Mouse (Mus musculus) limb, embryonic 13.5 days (tissue): ENCODE measurements around the gene Slain2. TPM values are rescaled to one million over a fixed set of nuclear protein-coding genes. Genes with fewer than 3 reads are reported as not detected.
A peak's percentile ranks its signal among the peaks of the same experiment; 100 is the strongest.
"Not testable (repeated sequence)": the region's sequence is repeated elsewhere in the genome, so short reads cannot be mapped to it uniquely, and the experiment has no call there.

Experiments used
- ATAC-seq: fragments of 200-750 bp; cut with Nextera tagmentation; 2 replicates; pipeline ENCODE4 v1.8.0; 2017; ENCODE audit warnings: low read depth, moderate number of reproducible peaks, moderate TSS enrichment; ENCODE audit not compliant: low FRiP score
- H3K27ac ChIP-seq: fragments of 300-500 bp; sonication (generic); 2 replicates; pipeline ENCODE4 v1.5.1; 2015; ENCODE audit warnings: inconsistent platforms, mild to moderate bottlenecking, moderate library complexity
- H3K27me3 ChIP-seq: fragments of 300-500 bp; sonication (generic); 2 replicates; pipeline ENCODE4 v1.6.1; 2015; ENCODE audit warnings: mild to moderate bottlenecking, inconsistent platforms
- H3K36me3 ChIP-seq: fragments of 300-500 bp; sonication (generic); 2 replicates; pipeline ENCODE4 v1.6.1; 2015; ENCODE audit warnings: inconsistent platforms, mild to moderate bottlenecking, moderate library complexity
- H3K4me1 ChIP-seq: fragments of 300-500 bp; sonication (generic); 2 replicates; pipeline ENCODE4 v1.6.1; 2015; ENCODE audit warnings: inconsistent platforms
- H3K4me2 ChIP-seq: fragments of 300-500 bp; sonication (generic); replicated peaks from 2 replicates; pipeline ENCODE4 v1.6.1; 2015; ENCODE audit warnings: inconsistent platforms, mild to moderate bottlenecking, moderate library complexity
- H3K4me3 ChIP-seq: fragments of 300-500 bp; sonication (generic); 2 replicates; pipeline ENCODE4 v1.5.1; 2015; ENCODE audit warnings: moderate library complexity, mild to moderate bottlenecking, inconsistent platforms
- H3K9ac ChIP-seq: fragments of 300-500 bp; sonication (generic); 2 replicates; pipeline ENCODE4 v1.6.1; 2015; ENCODE audit warnings: mild to moderate bottlenecking, inconsistent platforms
- H3K9me3 ChIP-seq: fragments of 300-500 bp; sonication (generic); 2 replicates; pipeline ENCODE4 v1.6.1; 2016; ENCODE audit warnings: inconsistent platforms
- whole genome bisulfite sequencing: fragments of 180-500 bp; shearing (Covaris S2); methylation state at CpG from one replicate; pipeline ENCODE4 v1.1.7; 2015; 5-methylcytosine and 5-hydroxymethylcytosine counted together
- polyA plus RNA-seq: library from polyadenylated mRNA; unstranded; fragments of >200 nt; fragmentation: Nextera tagmentation; extraction: Ambion mirVana; gene quantifications from 2 replicates; pipeline ENCODE4 v1.2.1, GENCODE M21; 2015

Gene Slain2
- polyA plus RNA-seq, 1 experiment from 2014 or later: 16.0 TPM

- no peak within 1 kb of the TSS for H3K27ac ChIP-seq
- peak within 1 kb of the TSS; percentile 80 for H3K4me2 ChIP-seq
- H3K4me1 ChIP-seq: peaks cover 7% of the 10 kb centered on the region; the same call in 1 of the 2 replicates
- peaks cover 55% of the 10 kb centered on the region for H3K27me3 ChIP-seq
- H3K36me3 ChIP-seq: no peaks in the 10 kb centered on the region
- peak within 1 kb of the TSS; percentile 45 for H3K4me3 ChIP-seq
- 8% methylated on average over 65 of the region's 65 CpGs for WGBS
- peak; percentile 40; the same call in 1 of the 2 replicates for ATAC-seq
- H3K9me3 ChIP-seq: no peaks in the 10 kb centered on the region
- peak within 1 kb of the TSS; percentile 63 for H3K9ac ChIP-seq
These were observed 92.9 kb downstream of the Slain2 start, which contains the start of gene Slc10a4 for GRCm38 (mm10) chr5:73006784-73007581. Gene Slc10a4, plus strand, starts transcription at chr5:73006883.

GRCm38 (mm10) chr5:73007582-73007959 is 93.5 kb downstream of the Slain2 start:
- no peak overlapping the region for H3K27ac ChIP-seq
- H3K36me3 ChIP-seq: no peaks in the 10 kb centered on the region
- ATAC-seq: no peak
- H3K4me3 ChIP-seq: peak overlapping the region; percentile 45
- peak overlapping the region; percentile 80 for H3K4me2 ChIP-seq
- WGBS: 32% methylated on average over 5 of the region's 5 CpGs
- H3K9me3 ChIP-seq: no peaks in the 10 kb centered on the region
- H3K27me3 ChIP-seq: peaks cover 59% of the 10 kb centered on the region
- H3K9ac ChIP-seq: no peak overlapping the region
- H3K4me1 ChIP-seq: peaks cover 7% of the 10 kb centered on the region; the same call in 1 of the 2 replicates

GRCm38 (mm10) chr5:73008230-73008629 is 94.1 kb downstream of the Slain2 start:
- peaks cover 65% of the 10 kb centered on the region for H3K27me3 ChIP-seq
- H3K4me1 ChIP-seq, H3K36me3 ChIP-seq, H3K27ac ChIP-seq, ATAC-seq, H3K4me2 ChIP-seq, H3K4me3 ChIP-seq, H3K9ac ChIP-seq, H3K9me3 ChIP-seq: not testable (repeated sequence)
- WGBS: 33% methylated on average over 8 of the region's 8 CpGs

GRCm38 (mm10) chr5:73011806-73012205 is 97.7 kb downstream of the Slain2 start:
- H3K9ac ChIP-seq, H3K4me3 ChIP-seq, H3K27ac ChIP-seq, ATAC-seq, H3K4me2 ChIP-seq, H3K36me3 ChIP-seq, H3K9me3 ChIP-seq: not testable (repeated sequence)
- Histone ChIP-seq H3K27me3 (peaks cover 57% of the 10 kb centered on the region), H3K4me1 (peaks cover 15% of the 10 kb centered on the region)
- 84% methylated on average over 16 of the region's 16 CpGs for WGBS

- H3K4me1 ChIP-seq, H3K9me3 ChIP-seq, H3K9ac ChIP-seq, H3K27ac ChIP-seq, H3K36me3 ChIP-seq: not testable (repeated sequence)
- H3K27me3 ChIP-seq: peaks cover 45% of the 10 kb centered on the region
- ATAC-seq: peak; percentile 43; the same call in 1 of the 2 replicates
- H3K4me3 ChIP-seq: peak overlapping the region; percentile 43
- H3K4me2 ChIP-seq: peak overlapping the region; percentile 71
- WGBS: 19% methylated on average over 24 of the region's 27 CpGs
These were observed 98.9 kb downstream of the Slain2 start for GRCm38 (mm10) chr5:73012884-73013610.

- not testable (repeated sequence) for H3K9me3 ChIP-seq, H3K4me1 ChIP-seq, H3K27ac ChIP-seq, H3K36me3 ChIP-seq
- ATAC-seq: peak; percentile 43; the same call in 1 of the 2 replicates
- 3% methylated on average over 62 of the region's 65 CpGs for WGBS
- Histone ChIP-seq H3K4me2 (peak overlapping the region; percentile 71), H3K27me3 (peaks cover 38% of the 10 kb centered on the region), H3K4me3 (peak overlapping the region; percentile 43), H3K9ac (0 out of 2 replicates have a peak overlapping the region, but pooled peaks have one; percentile 35)
These were observed 99.6 kb downstream of the Slain2 start for GRCm38 (mm10) chr5:73013611-73014287.

- Histone ChIP-seq H3K27ac (no peak overlapping the region), H3K4me2 (no peak overlapping the region), H3K4me3 (no peak overlapping the region), H3K9me3 (no peaks in the 10 kb centered on the region), H3K27me3 (peaks cover 37% of the 10 kb centered on the region), H3K36me3 (no peaks in the 10 kb centered on the region), H3K4me1 (peaks cover 9% of the 10 kb centered on the region), H3K9ac (no peak overlapping the region)
- no peak for ATAC-seq
- WGBS: 23% methylated on average over 9 of the region's 9 CpGs
These were observed 100.6 kb downstream of the Slain2 start for GRCm38 (mm10) chr5:73014745-73015144.

- no peak overlapping the region for H3K27ac ChIP-seq
- no peak overlapping the region for H3K4me2 ChIP-seq
- H3K27me3 ChIP-seq: no peaks in the 10 kb centered on the region
- H3K9ac ChIP-seq: no peak overlapping the region
- H3K36me3 ChIP-seq: peaks cover 34% of the 10 kb centered on the region
- no peak overlapping the region for H3K4me3 ChIP-seq
- H3K4me1 ChIP-seq: no peaks in the 10 kb centered on the region
- no peak for ATAC-seq
- H3K9me3 ChIP-seq: no peaks in the 10 kb centered on the region
- WGBS: 90% methylated on average over 13 of the region's 13 CpGs
These were observed 109.7 kb downstream of the Slain2 start for GRCm38 (mm10) chr5:73023801-73024200.

Other genes with a start within 250 kb of the Slain2 start
- 0.11 and 0.18 TPM in 2 replicates for gene Txk, start 161.5 kb upstream of the Slain2 start, polyA plus RNA-seq
- 5.2 and 5.5 TPM in 2 replicates for gene Tec, start 45.8 kb upstream of the Slain2 start, polyA plus RNA-seq
- gene Gm10135, start 60.4 kb downstream of the Slain2 start, polyA plus RNA-seq: not detected in 2 replicates
- gene Slc10a4, start 92.6 kb downstream of the Slain2 start, polyA plus RNA-seq: 0.28 and 0.66 TPM in 2 replicates